ENCODE assay signal across 8 mouse cellular contexts in the genomic region with DNA sequence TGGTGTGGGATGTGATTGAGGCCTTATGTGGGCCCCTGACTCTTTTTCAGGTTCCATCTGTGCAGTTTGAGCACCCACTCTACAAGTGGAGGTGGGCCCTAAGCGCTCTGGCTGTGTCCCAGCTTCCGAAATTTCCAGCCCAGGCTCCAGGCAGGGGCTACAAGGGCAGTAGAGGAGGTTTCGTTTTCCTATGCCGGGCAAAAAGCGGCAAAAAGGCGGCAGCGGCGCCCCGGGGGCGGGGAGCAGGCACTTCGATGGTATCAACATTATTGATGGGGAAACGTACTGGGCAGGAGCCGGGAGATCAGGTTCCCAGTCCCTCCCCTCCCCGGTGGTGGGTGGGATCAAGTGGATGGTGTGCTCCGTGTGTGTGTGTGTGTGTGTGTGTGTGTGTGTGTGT. TPM values are rescaled to one million over a fixed set of nuclear protein-coding genes. Genes with fewer than 3 reads are reported as not detected.
A peak's percentile ranks its signal among the peaks of the same experiment; 100 is the strongest.
DNase-seq lines count a peak whose midpoint lies in the region; ATAC-seq and TF ChIP-seq lines count a peak whose summit lies in the region.

No protein-coding gene starts in this region.

- no peak overlapping the region for H3K9ac ChIP-seq in hindbrain, embryonic 14.5 days
- no peak overlapping the region for H3K9ac ChIP-seq in stomach, postnatal 0 days (ENCODE audit: low read length)

- 0 out of 2 replicates have a peak overlapping the region, but pooled peaks have one; percentile 21 for H3K27ac ChIP-seq in hindbrain, embryonic 14.5 days
- no peak overlapping the region for H3K27ac ChIP-seq in stomach, postnatal 0 days (replicated peaks)

- WGBS in hindbrain, embryonic 14.5 days: 0% methylated on average over 15 of the region's 15 CpGs
- 2% methylated on average over 14 of the region's 15 CpGs for WGBS in stomach, postnatal 0 days

- no peaks in the 10 kb centered on the region for H3K9me3 ChIP-seq in hindbrain, embryonic 14.5 days (ENCODE audit: control insufficient read depth, low read length)
- H3K9me3 ChIP-seq in stomach, postnatal 0 days (ENCODE audit: control insufficient read depth, low read length): no peaks in the 10 kb centered on the region

- H3K36me3 ChIP-seq in hindbrain, embryonic 14.5 days (replicated peaks; ENCODE audit: control insufficient read depth, insufficient read depth): no peaks in the 10 kb centered on the region
- no peaks in the 10 kb centered on the region for H3K36me3 ChIP-seq in stomach, postnatal 0 days (ENCODE audit: control insufficient read depth, insufficient read depth, low read length)

- H3K4me2 ChIP-seq in hindbrain, embryonic 14.5 days (replicated peaks): peak overlapping the region; percentile 82
- peak overlapping the region; percentile 20; the same call in 1 of the 2 replicates for H3K4me2 ChIP-seq in stomach, postnatal 0 days (replicated peaks; ENCODE audit: low read depth)

- H3K4me3 ChIP-seq in hindbrain, embryonic 14.5 days (replicated peaks; ENCODE audit: low read length): 0 out of 2 replicates have a peak overlapping the region, but pooled peaks have one; percentile 9
- H3K4me3 ChIP-seq in stomach, postnatal 0 days (ENCODE audit: low read depth, low read length): peak overlapping the region; percentile 22; the same call in 1 of the 2 replicates

- DNase-seq in cerebellum, postnatal 10 days: peak; percentile 36 to 44
- no peak for DNase-seq in cerebellum, adult 8-10 months
- DNase-seq in ZHBTc4 (ENCODE audit: low read depth, low spot score) (peak; percentile 81), liver (peak; percentile 36)
- DNase-seq in hindbrain, embryonic 14.5 days (ENCODE audit: low spot score): no peak
- peak; percentile 20 for DNase-seq in stomach, postnatal 0 days (ENCODE audit: low spot score)
- no peak for DNase-seq in frontal cortex, adult 2 months (ENCODE audit: extremely low spot score in 1 of 2, low spot score in 1 of 2)
- no peak for DNase-seq in ovary, postnatal 14 days (ENCODE audit: low spot score)

- peaks cover 17% of the 10 kb centered on the region; the same call in 1 of the 2 replicates for H3K4me1 ChIP-seq in hindbrain, embryonic 14.5 days (replicated peaks; ENCODE audit: control insufficient read depth, insufficient read depth, low read length)
- H3K4me1 ChIP-seq in stomach, postnatal 0 days (replicated peaks; ENCODE audit: control insufficient read depth, insufficient read depth): peaks cover 7% of the 10 kb centered on the region; the same call in 1 of the 2 replicates

- peaks cover 36% of the 10 kb centered on the region for H3K27me3 ChIP-seq in hindbrain, embryonic 14.5 days (ENCODE audit: control insufficient read depth, insufficient read depth, low read length)
- peaks cover 22% of the 10 kb centered on the region for H3K27me3 ChIP-seq in stomach, postnatal 0 days (ENCODE audit: control insufficient read depth, insufficient read depth, low read length)

- TF ChIP-seq EP300 in stomach, postnatal 0 days (optimal IDR thresholded peaks at IDR 0.05): no peak

- TF ChIP-seq CTCF in stomach, postnatal 0 days (IDR thresholded peaks at IDR 0.05; ENCODE audit: low read depth): no peak

- no peak for ATAC-seq in hindbrain, embryonic 14.5 days (ENCODE audit: low FRiP score)
- no peak for ATAC-seq in stomach, postnatal 0 days (ENCODE audit: low FRiP score, low TSS enrichment)

RNA-seq across cellular contexts. Expression of a gene that starts 2.3 kb away (rescaled TPM):
- polyA plus RNA-seq in hindbrain, embryonic 14.5 days (2014; fragmentation: Nextera tagmentation; extraction: Ambion mirVana): 9.7 and 9.9 TPM in 2 replicates
- polyA plus RNA-seq in stomach, postnatal 0 days (2015; fragmentation: Nextera tagmentation; extraction: Ambion mirVana): 0.76 and 0.83 TPM in 2 replicates
- 45.9 and 49.4 TPM in 2 replicates for polyA plus RNA-seq in frontal cortex, adult 2 months (2012; rRNA removed)

Comparison
In these comparisons a context has a peak if more than half of its experiments do, and no peak if none do; other contexts are left out.
1. DNase-seq: peak in cerebellum, postnatal 10 days (2 of 2), ZHBTc4 (single experiment), liver (single experiment) and stomach, postnatal 0 days (single experiment); none in cerebellum, adult 8-10 months (single experiment), hindbrain, embryonic 14.5 days (single experiment), frontal cortex, adult 2 months (0 of 2) and ovary, postnatal 14 days (single experiment).